Mouse (Mus musculus) activated CD4-positive, CD25-positive, alpha-beta regulatory T cell, adult 4 months (primary cell): ENCODE data around the gene Casp4. TPM values are rescaled to one million over a fixed set of nuclear protein-coding genes. Genes with fewer than 3 reads are reported as not detected.

Source experiments
- polyA plus RNA-seq, 2 experiments: library from polyadenylated mRNA; unstranded; fragments of 100-300 nt; shearing (Covaris generic); gene quantifications; one replicate each; pipeline ENCODE4 v1.2.1; 2017

Gene Casp4
- polyA plus RNA-seq, 2 experiments from 2014 or later: 144 to 165 TPM

Other genes with a start within 250 kb of the Casp4 start
- 100 to 1,000 TPM; 120 to 131 TPM for gene Casp1, start 10.3 kb upstream of the Casp4 start, polyA plus RNA-seq
- gene Casp12, start 36.6 kb downstream of the Casp4 start, polyA plus RNA-seq: under 1 TPM in 1 of 2 experiments, not detected in 1; 0.38 TPM